Mouse (Mus musculus) liver, embryonic 11.5 days (tissue): ENCODE data around the gene Trap1a. TPM values are rescaled to one million over a fixed set of nuclear protein-coding genes. Genes with fewer than 3 reads are reported as not detected.

ENCODE experiments used
- ATAC-seq: fragments of 200-750 bp; cut with Nextera tagmentation; replicated peaks from 2 replicates; pipeline ENCODE4 v1.8.0; 2017; ENCODE audit warnings: moderate number of reproducible peaks, mild to moderate bottlenecking, moderate TSS enrichment, moderate library complexity; ENCODE audit not compliant: low FRiP score
- DNase-seq: peaks from one replicate; pipeline ENCODE4 v3.0.0-alpha.2; 2017; ENCODE audit warnings: low spot score
- H3K27ac ChIP-seq: fragments of 300-500 bp; sonication (generic); 2 replicates; pipeline ENCODE4 v1.5.1; 2014; ENCODE audit warnings: mild to moderate bottlenecking, low read depth, low read length, control low read depth
- H3K27me3 ChIP-seq: fragments of 300-500 bp; sonication (generic); replicated peaks from 2 replicates; pipeline ENCODE4 v1.6.1; 2014; ENCODE audit warnings: low read length, mixed read lengths; ENCODE audit not compliant: control insufficient read depth, insufficient read depth
- H3K36me3 ChIP-seq: fragments of 300-500 bp; sonication (generic); 2 replicates; pipeline ENCODE4 v1.6.1; 2014; ENCODE audit warnings: mild to moderate bottlenecking, low read length, moderate library complexity, mixed read lengths; ENCODE audit not compliant: control insufficient read depth, insufficient read depth
- H3K4me1 ChIP-seq: fragments of 300-500 bp; sonication (generic); replicated peaks from 2 replicates; pipeline ENCODE4 v1.6.1; 2014; ENCODE audit warnings: low read length, mixed read lengths; ENCODE audit not compliant: control insufficient read depth, insufficient read depth
- H3K4me2 ChIP-seq: fragments of 300-500 bp; sonication (generic); 2 replicates; pipeline ENCODE4 v1.6.1; 2014; ENCODE audit warnings: mild to moderate bottlenecking, control low read depth, moderate library complexity
- H3K4me3 ChIP-seq: fragments of 300-500 bp; sonication (generic); 2 replicates; pipeline ENCODE4 v1.5.1; 2014; ENCODE audit warnings: low read depth, low read length, control low read depth
- H3K9ac ChIP-seq: fragments of 300-500 bp; sonication (generic); 2 replicates; pipeline ENCODE4 v1.6.1; 2014; ENCODE audit warnings: low read depth, low read length, control low read depth
- H3K9me3 ChIP-seq: fragments of 300-500 bp; sonication (generic); 2 replicates; pipeline ENCODE4 v1.6.1; 2016; ENCODE audit warnings: low read length, inconsistent platforms, mixed read lengths; ENCODE audit not compliant: control insufficient read depth
- WGBS: fragments of 180-500 bp; shearing (Covaris S2); extraction: QIAGEN DNeasy Blood & Tissue Kit; methylation state at CpG from one replicate; pipeline ENCODE4 v1.1.7; 2014; 5-methylcytosine and 5-hydroxymethylcytosine counted together
- polyA plus RNA-seq: library from polyadenylated mRNA; unstranded; fragments of >200 nt; fragmentation: Nextera tagmentation; extraction: Ambion mirVana; gene quantifications from 2 replicates; pipeline ENCODE4 v1.2.1, GENCODE M21; 2014

The Trap1a gene
- polyA plus RNA-seq, 1 experiment from 2014 or later = 0.70 TPM

DNA sequence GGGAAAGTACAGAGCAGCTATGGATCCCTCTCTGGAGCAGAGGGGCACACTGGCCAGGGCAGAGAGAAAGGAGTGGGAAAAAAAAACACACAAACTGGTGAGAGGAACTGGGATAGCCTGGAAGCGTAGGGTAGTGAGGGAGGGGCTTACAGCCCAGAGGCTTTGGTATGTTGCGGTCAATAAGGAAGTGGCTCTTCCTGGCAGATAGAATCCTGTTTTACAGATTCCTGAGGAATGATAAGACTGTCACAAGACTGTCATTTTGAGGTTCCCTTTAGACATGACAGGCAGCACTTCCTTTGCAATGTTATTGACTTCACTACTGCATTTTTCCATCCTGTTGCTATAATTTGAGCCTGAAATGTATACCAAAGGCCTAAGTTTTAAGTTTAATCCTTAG lies 7.7 kb downstream of the Trap1a start:
- Histone ChIP-seq H3K27ac (no peak overlapping the region), H3K27me3 (peaks cover 5% of the 10 kb centered on the region; the same call in 1 of the 2 replicates), H3K9me3 (no peaks in the 10 kb centered on the region), H3K36me3 (no peaks in the 10 kb centered on the region), H3K4me3 (no peak overlapping the region), H3K4me1 (no peaks in the 10 kb centered on the region), H3K4me2 (no peak overlapping the region), H3K9ac (no peak overlapping the region)
- 43% methylated on average over 2 of the region's 2 CpGs for WGBS
- DNase-seq (no peak), ATAC-seq (no peak)

DNA sequence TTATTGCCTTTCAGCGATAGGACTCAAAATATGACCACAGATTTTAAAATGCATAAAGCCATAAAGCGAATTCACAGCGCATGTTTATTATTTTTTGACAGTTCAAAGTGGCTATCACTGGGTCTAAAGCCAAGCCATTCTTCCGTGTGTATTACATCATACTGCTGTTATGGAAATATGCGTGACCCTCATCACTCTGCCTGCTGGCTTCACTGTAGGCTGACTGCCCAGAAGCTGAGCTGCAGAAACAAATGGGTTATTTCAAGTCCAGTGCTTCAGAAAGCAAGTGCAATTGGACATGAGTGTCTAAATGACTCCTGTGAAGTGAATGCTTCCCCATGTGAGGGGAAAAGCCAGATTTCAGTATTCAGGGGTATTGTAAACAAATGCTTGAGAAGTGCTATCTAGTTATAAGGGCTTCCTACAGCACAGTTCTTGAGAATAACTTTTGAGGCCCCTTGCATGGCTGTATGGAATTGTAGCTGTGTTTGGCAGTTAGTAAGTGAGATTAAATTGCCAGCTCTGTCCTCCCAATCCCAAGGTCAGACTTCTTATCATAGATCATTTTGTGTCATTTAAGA lies 18.8 kb downstream of the Trap1a start:
- Histone ChIP-seq H3K27ac (no peak overlapping the region), H3K4me2 (no peak overlapping the region), H3K36me3 (no peaks in the 10 kb centered on the region), H3K4me1 (no peaks in the 10 kb centered on the region), H3K9me3 (no peaks in the 10 kb centered on the region), H3K9ac (no peak overlapping the region), H3K27me3 (no peaks in the 10 kb centered on the region; the same call in 1 of the 2 replicates), H3K4me3 (no peak overlapping the region)
- WGBS = 80% methylated on average over 5 of the region's 5 CpGs
- no peak for DNase-seq
- no peak for ATAC-seq

DNA sequence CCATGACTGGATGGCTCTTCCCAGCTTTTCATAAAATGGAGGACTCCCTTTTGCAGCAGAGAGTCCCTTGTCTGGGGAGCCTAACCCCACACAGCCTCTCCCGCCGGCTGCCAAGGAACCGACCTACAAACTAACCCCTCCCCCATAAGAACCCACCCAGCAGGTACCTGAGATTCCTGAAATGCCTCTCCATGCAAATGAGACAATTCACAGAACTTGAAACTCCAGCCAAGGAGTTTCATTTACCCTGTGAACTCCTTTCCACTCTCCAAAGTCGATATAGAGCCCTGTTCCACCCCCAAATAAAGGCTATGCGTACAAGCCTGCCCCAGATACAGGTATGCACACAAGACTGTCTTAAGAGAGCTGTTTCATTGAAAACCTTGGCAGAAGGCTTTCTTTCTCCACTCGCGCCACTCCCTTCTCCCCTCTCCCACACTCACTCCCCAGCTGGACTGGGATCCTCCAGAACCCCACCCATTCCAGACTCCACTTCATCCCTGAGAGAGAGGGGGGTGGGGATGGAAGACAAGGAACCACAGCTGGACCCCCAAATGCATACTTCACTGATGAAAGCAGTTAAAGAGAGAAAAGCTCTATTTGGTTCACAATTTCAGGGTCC lies 24.3 kb downstream of the Trap1a start:
- DNase-seq (no peak), ATAC-seq (no peak)
- Histone ChIP-seq H3K4me1 (no peaks in the 10 kb centered on the region), H3K4me3 (no peak overlapping the region), H3K36me3 (no peaks in the 10 kb centered on the region), H3K27me3 (no peaks in the 10 kb centered on the region; the same call in 1 of the 2 replicates), H3K9me3 (no peaks in the 10 kb centered on the region), H3K9ac (no peak overlapping the region), H3K27ac (no peak overlapping the region), H3K4me2 (no peak overlapping the region)
- 58% methylated on average over 7 of the region's 7 CpGs for WGBS

DNA sequence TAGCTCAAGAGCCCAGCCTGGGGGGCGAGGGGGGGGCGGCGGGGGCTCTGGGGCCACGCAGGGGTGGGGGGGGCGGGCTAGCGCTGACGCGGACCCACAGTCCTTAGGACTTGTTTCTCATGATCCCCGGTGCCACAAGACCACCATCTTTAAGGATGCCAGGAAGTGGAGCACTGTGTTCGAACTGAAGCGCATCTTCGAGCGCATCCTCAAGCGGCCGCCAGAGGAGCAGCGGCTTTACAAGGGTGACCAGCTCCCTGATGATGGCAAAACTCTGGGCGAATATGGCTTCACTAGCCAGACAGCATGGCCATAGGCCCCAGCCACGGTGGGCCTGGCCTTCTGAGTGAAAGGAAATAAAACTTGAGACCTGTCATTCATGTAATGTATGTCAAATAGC lies 24.9 kb downstream of the Trap1a start:
- Histone ChIP-seq H3K9me3 (no peaks in the 10 kb centered on the region), H3K4me2 (no peak overlapping the region), H3K4me1 (no peaks in the 10 kb centered on the region), H3K36me3 (no peaks in the 10 kb centered on the region), H3K4me3 (no peak overlapping the region), H3K27ac (no peak overlapping the region), H3K27me3 (no peaks in the 10 kb centered on the region; the same call in 1 of the 2 replicates), H3K9ac (no peak overlapping the region)
- 66% methylated on average over 18 of the region's 18 CpGs for WGBS
- no peak for DNase-seq
- ATAC-seq = no peak

DNA sequence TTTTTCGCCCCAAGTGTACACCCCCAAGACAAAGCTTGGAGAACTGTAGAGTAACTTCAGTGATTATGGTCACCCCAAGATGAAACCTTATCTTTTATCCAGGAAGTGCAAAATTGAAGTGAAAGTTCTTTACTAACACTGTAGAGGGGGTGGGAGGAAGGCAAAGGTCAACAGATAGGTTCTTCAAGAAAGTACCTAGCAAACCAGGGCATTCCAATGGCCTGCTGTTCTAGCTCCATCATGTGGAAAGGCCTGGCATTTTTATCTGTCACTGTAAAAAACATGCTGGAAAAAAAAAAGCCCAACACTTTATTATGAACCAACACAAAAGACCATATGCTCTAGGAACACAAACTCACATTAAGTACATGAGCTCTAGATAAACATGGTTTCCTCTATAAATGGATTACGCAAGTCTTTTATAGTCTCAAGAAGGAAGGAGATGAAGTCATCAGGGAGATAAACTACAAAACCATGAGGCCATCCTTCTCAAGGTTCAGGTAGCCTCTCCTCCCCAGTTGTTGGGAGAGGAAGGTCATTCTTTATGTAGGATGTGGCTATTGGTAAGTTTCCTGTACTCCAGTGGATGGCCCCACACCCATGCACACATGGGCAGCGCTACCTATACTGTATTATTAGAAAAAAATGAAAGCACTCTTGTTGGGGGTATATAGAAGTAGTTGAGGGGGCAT lies 33.5 kb downstream of the Trap1a start:
- WGBS = 84% methylated on average over 3 of the region's 3 CpGs
- no peaks in the 10 kb centered on the region for H3K4me1 ChIP-seq
- H3K36me3 ChIP-seq = no peaks in the 10 kb centered on the region
- H3K27me3 ChIP-seq = no peaks in the 10 kb centered on the region
- no peak overlapping the region for H3K4me2 ChIP-seq
- no peaks in the 10 kb centered on the region for H3K9me3 ChIP-seq
- no peak overlapping the region for H3K4me3 ChIP-seq
- no peak overlapping the region for H3K27ac ChIP-seq
- DNase-seq (no peak), ATAC-seq (no peak)
- no peak overlapping the region for H3K9ac ChIP-seq

DNA sequence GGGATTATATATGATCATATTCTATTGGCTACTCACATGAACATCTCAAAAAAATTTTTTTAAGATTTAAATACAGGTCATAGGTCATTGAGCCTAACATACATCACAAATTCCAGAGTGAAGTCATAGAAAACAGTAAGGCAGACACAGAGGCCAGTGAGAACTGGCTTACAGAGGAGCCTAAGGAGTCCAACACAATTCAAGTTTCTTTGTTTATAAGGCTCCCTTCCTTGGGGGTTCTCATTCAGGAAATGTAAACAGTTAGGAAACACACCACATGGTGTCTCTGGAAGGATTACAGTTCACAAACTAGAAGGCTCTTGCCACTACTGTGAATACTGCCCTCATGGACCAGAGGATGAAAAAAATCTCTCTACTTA lies 34.0 kb downstream of the Trap1a start:
- Histone ChIP-seq H3K27me3 (no peaks in the 10 kb centered on the region), H3K9me3 (no peaks in the 10 kb centered on the region), H3K27ac (no peak overlapping the region), H3K36me3 (no peaks in the 10 kb centered on the region), H3K4me3 (no peak overlapping the region), H3K9ac (no peak overlapping the region), H3K4me1 (no peaks in the 10 kb centered on the region), H3K4me2 (no peak overlapping the region)
- DNase-seq = no peak
- ATAC-seq = no peak

DNA sequence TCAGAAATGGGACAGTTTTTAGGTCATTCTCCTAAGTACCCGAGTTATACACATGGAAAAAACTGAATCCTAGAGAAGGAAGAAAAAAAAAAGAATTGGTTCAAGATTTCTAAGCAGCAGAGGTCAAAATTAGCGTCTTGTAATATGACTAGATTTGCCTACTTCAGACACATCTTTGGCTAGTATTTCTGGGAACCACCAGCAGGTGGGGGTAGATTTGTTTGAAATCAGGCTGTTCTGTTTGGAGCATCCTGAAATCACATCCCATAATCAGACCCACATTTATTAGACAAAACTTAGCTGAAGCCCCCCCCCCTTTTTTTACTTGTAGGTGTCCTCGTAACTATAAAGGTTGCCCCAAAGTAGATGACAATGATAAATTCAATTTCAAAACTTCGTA lies 35.6 kb downstream of the Trap1a start:
- H3K9me3 ChIP-seq = no peaks in the 10 kb centered on the region
- no peak overlapping the region for H3K4me3 ChIP-seq
- no peak for DNase-seq
- H3K9ac ChIP-seq = no peak overlapping the region
- no peak for ATAC-seq
- no peak overlapping the region for H3K27ac ChIP-seq
- H3K4me2 ChIP-seq = no peak overlapping the region
- no peaks in the 10 kb centered on the region for H3K36me3 ChIP-seq
- H3K27me3 ChIP-seq = no peaks in the 10 kb centered on the region
- 49% methylated on average over 4 of the region's 4 CpGs for WGBS
- H3K4me1 ChIP-seq = no peaks in the 10 kb centered on the region

DNA sequence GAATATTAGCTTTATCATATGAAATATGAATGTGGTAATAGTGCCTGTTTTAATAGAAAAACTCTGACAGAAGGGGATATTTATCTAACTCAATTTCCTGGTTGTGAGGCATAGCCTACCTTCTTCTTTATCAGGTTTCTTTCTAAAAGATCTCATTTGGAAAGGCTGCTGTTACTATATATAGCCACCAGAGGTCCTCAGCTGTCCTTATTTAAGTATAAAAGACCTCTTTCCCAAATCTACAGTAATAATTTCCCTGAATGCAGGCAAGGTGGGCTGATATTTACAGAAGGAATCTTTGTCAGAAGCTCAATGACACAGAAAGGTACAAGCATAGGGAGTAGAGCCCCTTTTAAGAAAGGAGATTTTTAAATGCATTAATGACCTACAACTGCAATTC lies 39.2 kb downstream of the Trap1a start:
- no peak overlapping the region for H3K27ac ChIP-seq
- H3K4me2 ChIP-seq = no peak overlapping the region
- no peaks in the 10 kb centered on the region for H3K27me3 ChIP-seq
- no peaks in the 10 kb centered on the region for H3K36me3 ChIP-seq
- ATAC-seq = no peak
- H3K9me3 ChIP-seq = no peaks in the 10 kb centered on the region
- no peak overlapping the region for H3K4me3 ChIP-seq
- DNase-seq = no peak
- H3K4me1 ChIP-seq = no peaks in the 10 kb centered on the region
- no peak overlapping the region for H3K9ac ChIP-seq
